Mouse (Mus musculus): ENCODE measurements around the gene Tex14. TPM values are rescaled to one million over a fixed set of nuclear protein-coding genes. Genes with fewer than 3 reads are reported as not detected.

Tex14 gene
- polyA plus RNA-seq (2015; fragmentation: Nextera tagmentation; extraction: Ambion mirVana), result 0.86 and 0.92 TPM in 2 replicates

GRCm38 (mm10) chr11:87404876-87405275, at the start of gene Tex14, which contains the start of gene Rad51c:
Tex14 (plus strand) TSS chr11:87405065.
Rad51c (minus strand) TSS chr11:87404954.
- ATAC-seq (ENCODE audit: low FRiP score), result peak; percentile 63; the same call in 1 of the 2 replicates
- no peaks in the 10 kb centered on the region for H3K9me3 ChIP-seq (replicated peaks)
- H3K9ac ChIP-seq (replicated peaks), result peak within 1 kb of the TSS; percentile 76
- H3K36me3 ChIP-seq, result no peaks in the 10 kb centered on the region
- peak within 1 kb of the TSS; percentile 55 for H3K4me3 ChIP-seq (replicated peaks)
- H3K4me2 ChIP-seq, result peak within 1 kb of the TSS; percentile 67
- peaks cover 4% of the 10 kb centered on the region for H3K4me1 ChIP-seq
- H3K27me3 ChIP-seq (replicated peaks), result no peaks in the 10 kb centered on the region
- WGBS, result 79% methylated on average over 27 of the region's 27 CpGs
- H3K27ac ChIP-seq (replicated peaks), result peak within 1 kb of the TSS; percentile 97

- ATAC-seq (ENCODE audit: low FRiP score), result peak; percentile 16; the same call in 1 of the 2 replicates
- 2% methylated on average over 31 of the region's 31 CpGs for WGBS
- Histone ChIP-seq H3K36me3 (no peaks in the 10 kb centered on the region), H3K9me3 (replicated peaks) (no peaks in the 10 kb centered on the region), H3K27ac (replicated peaks) (peak overlapping the region; percentile 84), H3K4me2 (peak overlapping the region; percentile 64), H3K9ac (replicated peaks) (peak overlapping the region; percentile 69), H3K27me3 (replicated peaks) (no peaks in the 10 kb centered on the region), H3K4me3 (replicated peaks) (peak overlapping the region; percentile 93), H3K4me1 (peaks cover 20% of the 10 kb centered on the region)
Observed at GRCm38 (mm10) chr11:87357317-87358300, 47.3 kb upstream of the Tex14 start.

GRCm38 (mm10) chr11:87358331-87359261, 46.3 kb upstream of the Tex14 start, which contains the start of gene Ppm1e:
Ppm1e (minus strand) TSS chr11:87359023.
- H3K4me2 ChIP-seq, result peak within 1 kb of the TSS; percentile 64
- H3K9ac ChIP-seq (replicated peaks), result peak within 1 kb of the TSS; percentile 69
- peaks cover 20% of the 10 kb centered on the region for H3K4me1 ChIP-seq
- H3K4me3 ChIP-seq (replicated peaks), result peak within 1 kb of the TSS; percentile 93
- H3K27me3 ChIP-seq (replicated peaks), result no peaks in the 10 kb centered on the region
- H3K27ac ChIP-seq (replicated peaks), result peak within 1 kb of the TSS; percentile 84
- under 1% methylated on average over 87 of the region's 104 CpGs for WGBS
- ATAC-seq (ENCODE audit: low FRiP score), result peak; percentile 96
- no peaks in the 10 kb centered on the region for H3K36me3 ChIP-seq
- no peaks in the 10 kb centered on the region for H3K9me3 ChIP-seq (replicated peaks)

GRCm38 (mm10) chr11:87359262-87359612, 45.6 kb upstream of the Tex14 start:
- Histone ChIP-seq H3K27me3 (replicated peaks) (no peaks in the 10 kb centered on the region), H3K4me1 (peaks cover 20% of the 10 kb centered on the region), H3K4me3 (replicated peaks) (peak overlapping the region; percentile 93), H3K9me3 (replicated peaks) (no peaks in the 10 kb centered on the region), H3K9ac (replicated peaks) (peak overlapping the region; percentile 69; the same call in 1 of the 2 replicates), H3K36me3 (no peaks in the 10 kb centered on the region), H3K4me2 (peak overlapping the region; percentile 64), H3K27ac (replicated peaks) (peak overlapping the region; percentile 84)
- no peak for ATAC-seq (ENCODE audit: low FRiP score)
- WGBS, result 12% methylated on average over 10 of the region's 10 CpGs

GRCm38 (mm10) chr11:87365120-87365519, 39.7 kb upstream of the Tex14 start:
- Histone ChIP-seq H3K9ac (replicated peaks) (no peak overlapping the region), H3K4me3 (replicated peaks) (no peak overlapping the region), H3K4me1 (no peaks in the 10 kb centered on the region), H3K27me3 (replicated peaks) (no peaks in the 10 kb centered on the region), H3K27ac (replicated peaks) (no peak overlapping the region), H3K4me2 (no peak overlapping the region), H3K36me3 (no peaks in the 10 kb centered on the region), H3K9me3 (replicated peaks) (no peaks in the 10 kb centered on the region)
- no peak for ATAC-seq (ENCODE audit: low FRiP score)
- WGBS, result 91% methylated on average over 5 of the region's 5 CpGs

GRCm38 (mm10) chr11:87367061-87367460, 37.8 kb upstream of the Tex14 start:
- no peaks in the 10 kb centered on the region for H3K27me3 ChIP-seq (replicated peaks)
- no peak overlapping the region for H3K27ac ChIP-seq (replicated peaks)
- no peak overlapping the region for H3K9ac ChIP-seq (replicated peaks)
- 76% methylated on average over 7 of the region's 7 CpGs for WGBS
- ATAC-seq (ENCODE audit: low FRiP score), result no peak
- H3K36me3 ChIP-seq, result no peaks in the 10 kb centered on the region
- no peak overlapping the region for H3K4me2 ChIP-seq
- no peaks in the 10 kb centered on the region for H3K9me3 ChIP-seq (replicated peaks)
- no peaks in the 10 kb centered on the region for H3K4me1 ChIP-seq
- H3K4me3 ChIP-seq (replicated peaks), result no peak overlapping the region

- no peak for ATAC-seq (ENCODE audit: low FRiP score)
- H3K27ac ChIP-seq (replicated peaks), result no peak overlapping the region
- no peaks in the 10 kb centered on the region for H3K4me1 ChIP-seq
- no peaks in the 10 kb centered on the region for H3K36me3 ChIP-seq
- H3K27me3 ChIP-seq (replicated peaks), result no peaks in the 10 kb centered on the region
- no peak overlapping the region for H3K9ac ChIP-seq (replicated peaks)
- no peaks in the 10 kb centered on the region for H3K9me3 ChIP-seq (replicated peaks)
- H3K4me2 ChIP-seq, result no peak overlapping the region
- WGBS, result 60% methylated on average over 9 of the region's 9 CpGs
- no peak overlapping the region for H3K4me3 ChIP-seq (replicated peaks)
Observed at GRCm38 (mm10) chr11:87367865-87368580, 36.8 kb upstream of the Tex14 start.

- Histone ChIP-seq H3K27ac (replicated peaks) (no peak overlapping the region), H3K4me2 (no peak overlapping the region), H3K27me3 (replicated peaks) (no peaks in the 10 kb centered on the region), H3K9me3 (replicated peaks) (no peaks in the 10 kb centered on the region), H3K4me1 (no peaks in the 10 kb centered on the region), H3K4me3 (replicated peaks) (no peak overlapping the region), H3K36me3 (no peaks in the 10 kb centered on the region), H3K9ac (replicated peaks) (no peak overlapping the region)
- 97% methylated on average over 4 of the region's 4 CpGs for WGBS
- ATAC-seq (ENCODE audit: low FRiP score), result no peak
Observed at GRCm38 (mm10) chr11:87384551-87384950, 20.3 kb upstream of the Tex14 start.

GRCm38 (mm10) chr11:87385676-87386075, 19.2 kb upstream of the Tex14 start:
- ATAC-seq (ENCODE audit: low FRiP score), result no peak
- H3K9ac ChIP-seq (replicated peaks), result no peak overlapping the region
- H3K4me2 ChIP-seq, result no peak overlapping the region
- no peaks in the 10 kb centered on the region for H3K4me1 ChIP-seq
- H3K9me3 ChIP-seq (replicated peaks), result no peaks in the 10 kb centered on the region
- no peaks in the 10 kb centered on the region for H3K27me3 ChIP-seq (replicated peaks)
- H3K36me3 ChIP-seq, result no peaks in the 10 kb centered on the region
- H3K4me3 ChIP-seq (replicated peaks), result no peak overlapping the region
- no peak overlapping the region for H3K27ac ChIP-seq (replicated peaks)
- WGBS, result 97% methylated on average over 1 of the region's 1 CpGs

- no peaks in the 10 kb centered on the region for H3K9me3 ChIP-seq (replicated peaks)
- no peak overlapping the region for H3K4me2 ChIP-seq
- H3K9ac ChIP-seq (replicated peaks), result no peak overlapping the region
- H3K36me3 ChIP-seq, result no peaks in the 10 kb centered on the region
- no peak overlapping the region for H3K4me3 ChIP-seq (replicated peaks)
- WGBS, result 15% methylated on average over 1 of the region's 1 CpGs
- no peak for ATAC-seq (ENCODE audit: low FRiP score)
- no peaks in the 10 kb centered on the region for H3K27me3 ChIP-seq (replicated peaks)
- no peaks in the 10 kb centered on the region for H3K4me1 ChIP-seq
- no peak overlapping the region for H3K27ac ChIP-seq (replicated peaks)
Observed at GRCm38 (mm10) chr11:87393855-87394254, 11.0 kb upstream of the Tex14 start.

- Histone ChIP-seq H3K27me3 (replicated peaks) (no peaks in the 10 kb centered on the region), H3K36me3 (no peaks in the 10 kb centered on the region), H3K9ac (replicated peaks) (no peak overlapping the region), H3K4me2 (no peak overlapping the region), H3K4me1 (no peaks in the 10 kb centered on the region), H3K27ac (replicated peaks) (no peak overlapping the region), H3K4me3 (replicated peaks) (no peak overlapping the region), H3K9me3 (replicated peaks) (no peaks in the 10 kb centered on the region)
- 87% methylated on average over 2 of the region's 2 CpGs for WGBS
- ATAC-seq (ENCODE audit: low FRiP score), result no peak
Observed at GRCm38 (mm10) chr11:87398402-87398801, 6.5 kb upstream of the Tex14 start.

Measured in neural tube, embryonic 15.5 days (tissue).